Mouse (Mus musculus) neural tube, embryonic 12.5 days (tissue): ENCODE results near the gene Nova2. TPM values are rescaled to one million over a fixed set of nuclear protein-coding genes. Genes with fewer than 3 reads are reported as not detected.

ENCODE experiments used
- ATAC-seq: fragments of 200-750 bp; cut with Nextera tagmentation; 2 replicates; pipeline ENCODE4 v1.8.0; 2017; ENCODE audit warnings: low read depth, mild to moderate bottlenecking, moderate TSS enrichment, moderate library complexity; ENCODE audit not compliant: low FRiP score
- H3K27ac ChIP-seq: fragments of 300-500 bp; sonication (generic); 2 replicates; pipeline ENCODE4 v1.5.1; 2016
- H3K27me3 ChIP-seq: fragments of 300-500 bp; sonication (generic); replicated peaks from 2 replicates; pipeline ENCODE4 v1.6.1; 2016; ENCODE audit warnings: mild to moderate bottlenecking
- H3K36me3 ChIP-seq: fragments of 300-500 bp; sonication (generic); 2 replicates; pipeline ENCODE4 v1.6.1; 2016; ENCODE audit warnings: mild to moderate bottlenecking
- H3K4me1 ChIP-seq: fragments of 300-500 bp; sonication (generic); 2 replicates; pipeline ENCODE4 v1.6.1; 2016
- H3K4me2 ChIP-seq: fragments of 300-500 bp; sonication (generic); replicated peaks from 2 replicates; pipeline ENCODE4 v1.6.1; 2016; ENCODE audit warnings: mild to moderate bottlenecking
- H3K4me3 ChIP-seq: fragments of 300-500 bp; sonication (generic); 2 replicates; pipeline ENCODE4 v1.5.1; 2016
- H3K9ac ChIP-seq: fragments of 300-500 bp; sonication (generic); 2 replicates; pipeline ENCODE4 v1.6.1; 2016; ENCODE audit warnings: mild to moderate bottlenecking
- H3K9me3 ChIP-seq: fragments of 300-500 bp; sonication (generic); 2 replicates; pipeline ENCODE4 v1.6.1; 2016; ENCODE audit warnings: mild to moderate bottlenecking
- WGBS: fragments of 180-500 bp; shearing (Covaris S2); methylation state at CpG from one replicate; pipeline ENCODE4 v1.1.7; 2016; 5-methylcytosine and 5-hydroxymethylcytosine counted together
- polyA plus RNA-seq: library from polyadenylated mRNA; unstranded; fragments of >200 nt; fragmentation: Nextera tagmentation; extraction: Ambion mirVana; gene quantifications from 2 replicates; pipeline ENCODE4 v1.2.1, GENCODE M21; 2016

The Nova2 gene
- polyA plus RNA-seq, 1 experiment from 2014 or later = 12.6 TPM

- Histone ChIP-seq H3K27ac (no peak overlapping the region), H3K4me1 (peaks cover 46% of the 10 kb centered on the region), H3K27me3 (no peaks in the 10 kb centered on the region), H3K4me3 (peak overlapping the region; percentile 92), H3K4me2 (peak overlapping the region; percentile 100), H3K9me3 (no peaks in the 10 kb centered on the region), H3K9ac (peak overlapping the region; percentile 94), H3K36me3 (peaks cover 25% of the 10 kb centered on the region)
- WGBS = 5% methylated on average over 34 of the region's 34 CpGs
- peak; percentile 8 for ATAC-seq
Measured at GRCm38 (mm10) chr7:19004631-19005079, 79.0 kb downstream of the Nova2 start.

DNA sequence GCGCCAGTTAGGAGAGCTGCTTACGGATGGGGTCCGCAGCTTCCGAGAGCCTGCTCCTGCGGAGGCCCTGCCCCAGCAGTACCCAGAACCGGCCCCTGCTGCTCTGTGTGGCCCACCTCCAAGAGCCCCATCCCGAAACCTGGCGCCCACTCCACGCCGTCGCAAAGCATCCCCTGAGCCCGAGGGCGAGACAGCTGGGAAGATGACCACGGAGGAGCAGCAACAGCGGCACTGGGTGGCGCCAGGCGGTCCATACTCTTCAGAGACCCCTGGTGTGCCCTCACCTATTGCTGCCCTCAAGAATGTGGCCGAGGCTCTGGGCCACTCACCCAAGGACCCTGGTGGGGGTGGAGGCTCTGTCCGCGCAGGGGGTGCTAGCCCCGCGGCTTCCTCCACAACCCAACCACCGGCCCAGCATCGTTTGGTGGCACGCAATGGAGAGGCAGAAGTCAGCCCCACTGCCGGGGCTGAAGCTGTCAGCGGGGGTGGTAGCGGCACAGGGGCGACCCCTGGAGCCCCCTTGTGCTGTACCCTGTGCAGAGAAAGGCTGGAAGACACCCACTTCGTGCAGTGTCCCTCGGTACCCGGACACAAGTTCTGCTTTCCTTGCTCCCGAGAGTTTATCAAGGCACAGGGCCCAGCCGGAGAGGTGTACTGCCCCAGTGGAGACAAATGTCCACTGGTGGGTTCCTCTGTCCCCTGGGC is 79.9 kb downstream of the Nova2 start:
- Histone ChIP-seq H3K4me3 (peak overlapping the region; percentile 92; the same call in 1 of the 2 replicates), H3K36me3 (peaks cover 25% of the 10 kb centered on the region), H3K4me1 (peaks cover 39% of the 10 kb centered on the region), H3K27ac (no peak overlapping the region), H3K9me3 (no peaks in the 10 kb centered on the region), H3K4me2 (peak overlapping the region; percentile 100), H3K9ac (peak overlapping the region; percentile 94; the same call in 1 of the 2 replicates), H3K27me3 (no peaks in the 10 kb centered on the region)
- ATAC-seq = no peak
- 83% methylated on average over 34 of the region's 34 CpGs for WGBS

GRCm38 (mm10) chr7:19006476-19006875 is 80.8 kb downstream of the Nova2 start:
- Histone ChIP-seq H3K36me3 (peaks cover 25% of the 10 kb centered on the region), H3K4me1 (peaks cover 35% of the 10 kb centered on the region), H3K9me3 (no peaks in the 10 kb centered on the region), H3K27me3 (no peaks in the 10 kb centered on the region), H3K4me3 (no peak overlapping the region), H3K9ac (no peak overlapping the region), H3K27ac (no peak overlapping the region), H3K4me2 (peak overlapping the region; percentile 100)
- 8% methylated on average over 12 of the region's 12 CpGs for WGBS
- no peak for ATAC-seq

DNA sequence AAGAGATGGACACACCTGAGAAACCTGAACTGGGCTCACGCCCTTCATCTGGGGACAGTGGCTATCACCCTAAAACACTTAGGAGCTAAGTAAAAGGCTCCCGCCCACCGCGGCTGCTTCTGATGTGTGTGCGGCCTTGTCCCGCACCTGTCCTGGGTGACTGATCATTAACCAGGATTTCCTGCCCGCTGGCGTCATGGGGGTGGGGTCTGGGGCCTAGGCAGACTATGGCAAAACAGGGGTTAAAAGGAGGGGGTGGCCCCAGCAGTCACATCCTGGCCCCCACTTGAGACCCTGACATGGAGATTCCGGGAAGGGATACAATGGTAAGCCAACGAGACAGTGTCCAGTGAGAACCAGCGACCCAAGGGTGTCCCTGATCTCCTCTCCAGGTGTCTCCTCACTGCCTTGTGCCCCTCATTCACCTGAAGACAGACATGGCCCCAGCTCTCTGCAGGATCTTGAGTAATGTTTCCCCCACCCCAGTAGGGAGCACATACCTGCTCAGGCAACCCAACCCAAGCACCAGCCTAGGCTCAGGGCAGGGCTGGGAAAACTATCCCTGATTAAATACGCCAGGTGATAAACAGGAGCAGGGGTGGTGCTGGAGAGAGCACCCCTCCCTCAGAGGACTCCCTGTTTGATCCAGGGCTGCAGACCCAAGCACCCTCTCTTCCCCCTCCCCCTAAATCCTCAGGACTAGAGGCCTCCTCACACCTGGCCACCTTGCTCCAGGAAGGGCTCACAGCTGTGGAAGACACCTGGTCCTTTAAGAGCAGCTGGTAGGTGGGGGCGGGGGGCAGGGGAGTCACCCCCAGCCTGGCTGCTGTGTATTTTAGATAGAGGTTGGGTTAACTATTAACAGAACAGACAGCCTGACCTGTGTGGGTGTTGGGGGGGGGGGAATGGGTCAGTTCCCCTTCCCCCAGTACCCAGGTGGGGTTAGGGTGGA is 81.6 kb downstream of the Nova2 start:
- no peaks in the 10 kb centered on the region for H3K9me3 ChIP-seq
- no peak overlapping the region for H3K27ac ChIP-seq
- H3K27me3 ChIP-seq = no peaks in the 10 kb centered on the region
- 0 out of 2 replicates have a peak overlapping the region, but pooled peaks have one; percentile 13 for H3K9ac ChIP-seq
- no peak for ATAC-seq
- peak overlapping the region; percentile 100 for H3K4me2 ChIP-seq
- no peak overlapping the region for H3K4me3 ChIP-seq
- H3K4me1 ChIP-seq = peaks cover 40% of the 10 kb centered on the region
- 78% methylated on average over 13 of the region's 13 CpGs for WGBS
- H3K36me3 ChIP-seq = peaks cover 25% of the 10 kb centered on the region

DNA sequence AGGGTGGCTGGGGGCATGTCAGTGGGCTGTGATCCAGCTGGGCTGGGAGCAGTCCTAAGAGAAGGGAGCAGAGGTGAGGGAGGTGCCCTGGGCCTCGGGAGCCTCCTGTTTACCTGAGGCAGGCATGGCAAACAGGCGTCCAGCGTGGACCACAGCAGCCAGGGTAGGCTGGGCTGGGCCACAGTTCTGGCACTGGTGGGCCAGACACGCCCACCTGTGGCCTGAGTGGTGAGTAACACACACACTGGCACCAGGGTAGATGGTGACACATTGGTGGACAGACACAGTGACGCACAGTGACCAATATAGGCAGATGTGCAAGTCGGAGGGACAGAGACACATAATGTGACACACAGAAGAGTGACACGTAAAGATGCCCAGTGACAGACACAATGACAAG is 84.9 kb downstream of the Nova2 start:
- Histone ChIP-seq H3K9me3 (no peaks in the 10 kb centered on the region), H3K4me1 (peaks cover 27% of the 10 kb centered on the region), H3K27ac (no peak overlapping the region), H3K27me3 (no peaks in the 10 kb centered on the region), H3K4me2 (no peak overlapping the region), H3K9ac (no peak overlapping the region), H3K36me3 (peaks cover 18% of the 10 kb centered on the region), H3K4me3 (no peak overlapping the region)
- WGBS = 81% methylated on average over 7 of the region's 7 CpGs
- no peak for ATAC-seq

DNA sequence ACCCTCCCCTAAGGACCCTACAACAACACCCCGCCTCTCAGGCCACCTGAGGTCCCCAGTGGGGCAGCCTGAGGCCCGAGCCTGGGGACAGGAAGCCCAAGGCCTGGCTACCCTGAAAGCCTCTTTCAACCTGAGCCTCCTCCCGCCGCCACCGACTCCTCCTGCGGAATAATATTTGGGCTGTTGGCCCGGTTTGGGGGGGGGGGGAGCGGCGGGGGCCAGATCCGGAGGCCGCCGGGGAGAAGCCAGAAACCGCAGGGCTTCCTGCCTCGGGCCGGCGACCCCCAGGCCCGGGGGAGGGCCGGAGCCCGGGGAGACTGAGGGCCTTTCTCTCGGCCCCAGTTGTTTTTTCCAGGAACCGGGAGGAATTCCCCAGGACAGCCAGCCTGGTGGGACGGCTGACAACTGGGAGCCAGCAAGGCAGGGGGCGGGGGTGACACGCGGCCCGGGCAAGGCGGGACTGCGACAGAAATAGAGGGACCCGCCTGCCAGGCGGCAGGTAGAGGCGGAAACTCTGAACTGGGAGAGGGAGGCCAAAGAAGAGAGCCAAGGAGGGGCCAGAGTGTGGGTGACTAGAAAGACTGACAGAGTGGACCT is 86.4 kb downstream of the Nova2 start:
- H3K9me3 ChIP-seq = no peaks in the 10 kb centered on the region
- no peaks in the 10 kb centered on the region for H3K27me3 ChIP-seq
- H3K4me1 ChIP-seq = peaks cover 14% of the 10 kb centered on the region
- H3K27ac ChIP-seq = 0 out of 2 replicates have a peak overlapping the region, but pooled peaks have one; percentile 1
- peak overlapping the region; percentile 62 for H3K4me2 ChIP-seq
- H3K9ac ChIP-seq = peak overlapping the region; percentile 53
- H3K4me3 ChIP-seq = peak overlapping the region; percentile 24
- peaks cover 7% of the 10 kb centered on the region for H3K36me3 ChIP-seq
- no peak for ATAC-seq
- WGBS = 6% methylated on average over 25 of the region's 31 CpGs

- no peak overlapping the region for H3K27ac ChIP-seq
- no peaks in the 10 kb centered on the region for H3K9me3 ChIP-seq
- H3K4me3 ChIP-seq = no peak overlapping the region
- no peak overlapping the region for H3K4me2 ChIP-seq
- 58% methylated on average over 2 of the region's 2 CpGs for WGBS
- no peaks in the 10 kb centered on the region for H3K36me3 ChIP-seq
- no peaks in the 10 kb centered on the region for H3K27me3 ChIP-seq
- ATAC-seq = no peak
- peaks cover 9% of the 10 kb centered on the region for H3K4me1 ChIP-seq
- H3K9ac ChIP-seq = no peak overlapping the region
Measured at GRCm38 (mm10) chr7:19012882-19013281, 87.2 kb downstream of the Nova2 start.

DNA sequence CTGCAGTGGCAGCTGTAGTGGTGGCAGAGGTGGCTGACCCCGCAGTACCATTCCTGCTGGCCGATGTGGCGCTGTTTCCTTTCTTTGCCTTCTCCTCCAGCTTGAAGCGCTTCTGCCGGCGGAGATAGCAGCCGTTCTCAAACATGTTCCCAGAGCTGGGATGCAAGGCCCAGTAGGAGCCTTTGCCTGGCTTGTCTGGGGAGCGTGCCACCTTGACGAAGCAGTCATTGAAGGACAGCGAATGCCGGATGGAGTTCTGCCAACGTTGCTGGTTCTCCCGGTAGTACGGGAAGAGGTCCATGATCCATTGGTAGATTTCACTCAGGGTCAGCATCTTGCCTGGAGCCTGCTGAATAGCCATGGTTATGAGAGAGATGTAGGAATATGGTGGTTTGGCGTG is 88.8 kb downstream of the Nova2 start:
- Histone ChIP-seq H3K36me3 (no peaks in the 10 kb centered on the region), H3K4me2 (no peak overlapping the region), H3K4me1 (peaks cover 9% of the 10 kb centered on the region), H3K4me3 (no peak overlapping the region), H3K27ac (no peak overlapping the region), H3K27me3 (no peaks in the 10 kb centered on the region), H3K9ac (no peak overlapping the region), H3K9me3 (no peaks in the 10 kb centered on the region)
- ATAC-seq = no peak
- 59% methylated on average over 15 of the region's 15 CpGs for WGBS

Other genes starting within 250 kb of the Nova2 start
- gene Psg20, start 239.7 kb upstream of the Nova2 start, polyA plus RNA-seq = not detected in 2 replicates
- gene Psg22, start 207.8 kb upstream of the Nova2 start, polyA plus RNA-seq = not detected in 2 replicates
- gene Psg19, start 127.4 kb upstream of the Nova2 start, polyA plus RNA-seq = not detected in 2 replicates
- not detected in 2 replicates for gene Psg17, start 104.3 kb upstream of the Nova2 start, polyA plus RNA-seq
- gene Mill2, start 85.9 kb upstream of the Nova2 start, polyA plus RNA-seq = 0.10 and 0.34 TPM in 2 replicates
- 3.9 and 4.7 TPM in 2 replicates for gene Pglyrp1, start 54.6 kb upstream of the Nova2 start, polyA plus RNA-seq
- 32.9 and 34.0 TPM in 2 replicates for gene Ccdc61, start 15.5 kb upstream of the Nova2 start, polyA plus RNA-seq
- gene Nanos2, start 61.5 kb downstream of the Nova2 start, polyA plus RNA-seq = 0.24 and 0.72 TPM in 2 replicates
- 6.1 and 7.0 TPM in 2 replicates for gene Mypop, start 65.4 kb downstream of the Nova2 start, polyA plus RNA-seq
- 41.6 and 45.2 TPM in 2 replicates for gene Irf2bp1, start 78.2 kb downstream of the Nova2 start, polyA plus RNA-seq
- gene Foxa3, start 97.7 kb downstream of the Nova2 start, polyA plus RNA-seq = 0.09 and 0.19 TPM in 2 replicates
- 46.9 and 47.3 TPM in 2 replicates for gene Sympk, start 98.5 kb downstream of the Nova2 start, polyA plus RNA-seq
- not detected in 2 replicates for gene Rsph6a, start 128.8 kb downstream of the Nova2 start, polyA plus RNA-seq
- gene Dmwd, start 150.3 kb downstream of the Nova2 start, polyA plus RNA-seq = 29.6 and 30.7 TPM in 2 replicates
- gene Dmpk, start 158.0 kb downstream of the Nova2 start, polyA plus RNA-seq = 13.7 and 18.2 TPM in 2 replicates
- gene Six5, start 168.7 kb downstream of the Nova2 start, polyA plus RNA-seq = 4.5 and 5.2 TPM in 2 replicates
- gene Gm4969, start 192.5 kb downstream of the Nova2 start, polyA plus RNA-seq = 1.0 and 1.1 TPM in 2 replicates
- gene Fbxo46, start 194.0 kb downstream of the Nova2 start, polyA plus RNA-seq = 18.3 and 19.9 TPM in 2 replicates
- gene Qpctl, start 223.4 kb downstream of the Nova2 start, polyA plus RNA-seq = 19.5 and 20.9 TPM in 2 replicates
- gene Snrpd2, start 223.8 kb downstream of the Nova2 start, polyA plus RNA-seq = 124 and 133 TPM in 2 replicates
- 1.1 and 1.8 TPM in 2 replicates for gene Gipr, start 240.2 kb downstream of the Nova2 start, polyA plus RNA-seq